Mouse (Mus musculus) heart, postnatal 14 days (tissue): ENCODE data around the gene Krtap17-1. TPM values are rescaled to one million over a fixed set of nuclear protein-coding genes. Genes with fewer than 3 reads are reported as not detected.

Experiments
- DNase-seq, 2 experiments: peaks; one replicate each; pipeline ENCODE4 v3.0.0; 2021 to 2022
- intact Hi-C: fragments of 180-260 bp; cut with DNase I; formaldehyde crosslinking; loops from one replicate; pipeline ENCODE4 v1.15.1; 2025
- long read RNA-seq, 2 experiments: library from polyadenylated mRNA; stranded (forward); transcript quantifications; one replicate each; pipeline ENCODE4 v2.0.0; 2021
- total RNA-seq, 2 experiments: library from RNA; stranded (reverse); gene quantifications; 2 replicates each; pipeline ENCODE4 v1.2.3; 2021

Gene Krtap17-1
- total RNA-seq = not detected
- long read RNA-seq, experiment 1 = 0 reads
- long read RNA-seq, experiment 2 = 0 reads

- DNase-seq = no peak
- intact Hi-C loops = no loop called here
Observed at GRCm38 (mm10) chr11:99993620-99994383, at the start of gene Krtap17-1. TSS of gene Krtap17-1 (minus strand) at chr11:99993994.

- no peak for DNase-seq
- intact Hi-C loops = no loop called here
Observed at GRCm38 (mm10) chr11:100041454-100041853, 47.7 kb upstream of the Krtap17-1 start, which contains the start of gene Krt34. TSS of gene Krt34 (minus strand) at chr11:100041554.

GRCm38 (mm10) chr11:100029768-100030167 is 36.0 kb upstream of the Krtap17-1 start, which contains the start of gene Krt33b:
TSS of gene Krt33b (minus strand) at chr11:100029868.
- intact Hi-C loops = no loop called here
- DNase-seq = no peak

- intact Hi-C loops = no loop called here
Observed at GRCm38 (mm10) chr11:100021438-100021837, 27.6 kb upstream of the Krtap17-1 start.

GRCm38 (mm10) chr11:100019466-100019865 is 25.7 kb upstream of the Krtap17-1 start:
- intact Hi-C loops = no loop called here

More at GRCm38 (mm10) chr11:100021438-100021837, 27.6 kb upstream of the Krtap17-1 start:
- no peak for DNase-seq

GRCm38 (mm10) chr11:100016112-100016511 is 22.3 kb upstream of the Krtap17-1 start, which contains the start of gene Krt33a:
TSS of gene Krt33a (minus strand) at chr11:100016212.
- intact Hi-C loops = no loop called here

More at GRCm38 (mm10) chr11:100019466-100019865, 25.7 kb upstream of the Krtap17-1 start:
- no peak for DNase-seq

GRCm38 (mm10) chr11:100013691-100014171 is 19.9 kb upstream of the Krtap17-1 start:
- DNase-seq = no peak
- intact Hi-C loops = no loop called here

More at GRCm38 (mm10) chr11:100016112-100016511, 22.3 kb upstream of the Krtap17-1 start, which contains the start of gene Krt33a:
- DNase-seq = no peak

GRCm38 (mm10) chr11:100010682-100011081 is 16.9 kb upstream of the Krtap17-1 start:
- intact Hi-C loops = no loop called here

GRCm38 (mm10) chr11:100008336-100008735 is 14.5 kb upstream of the Krtap17-1 start:
- DNase-seq = no peak
- intact Hi-C loops = no loop called here

More at GRCm38 (mm10) chr11:100010682-100011081, 16.9 kb upstream of the Krtap17-1 start:
- no peak for DNase-seq

- no peak for DNase-seq
- intact Hi-C loops = no loop called here
Observed at GRCm38 (mm10) chr11:100006624-100007023, 12.8 kb upstream of the Krtap17-1 start.

GRCm38 (mm10) chr11:100005905-100006304 is 12.1 kb upstream of the Krtap17-1 start:
- intact Hi-C loops = no loop called here
- DNase-seq = no peak

GRCm38 (mm10) chr11:100004846-100005245 is 11.1 kb upstream of the Krtap17-1 start:
- peak; percentile 22 to 63 for DNase-seq
- intact Hi-C loops = loop anchor here (5.0 kb wide), 1 partner anchor 543 kb away; no protein-coding TSS in a partner anchor

- intact Hi-C loops = no loop called here
- no peak for DNase-seq
Observed at GRCm38 (mm10) chr11:99999091-99999490, 5.3 kb upstream of the Krtap17-1 start.

- intact Hi-C loops = no loop called here
Observed at GRCm38 (mm10) chr11:99994384-99994661, 529 bp upstream of the Krtap17-1 start.

GRCm38 (mm10) chr11:99990571-99990970 is 3.2 kb downstream of the Krtap17-1 start:
- intact Hi-C loops = no loop called here
- DNase-seq = no peak

More at GRCm38 (mm10) chr11:99994384-99994661, 529 bp upstream of the Krtap17-1 start:
- DNase-seq = no peak

GRCm38 (mm10) chr11:99989881-99990405 is 3.9 kb downstream of the Krtap17-1 start:
- intact Hi-C loops = no loop called here
- DNase-seq = no peak

- DNase-seq = no peak
- intact Hi-C loops = no loop called here
Observed at GRCm38 (mm10) chr11:99988530-99988929, 5.3 kb downstream of the Krtap17-1 start.

GRCm38 (mm10) chr11:99986180-99986647 is 7.6 kb downstream of the Krtap17-1 start, which contains the start of gene Krtap16-1:
TSS of gene Krtap16-1 (minus strand) at chr11:99986597.
- intact Hi-C loops = no loop called here
- no peak for DNase-seq

GRCm38 (mm10) chr11:99985291-99986092 is 8.3 kb downstream of the Krtap17-1 start:
- DNase-seq = peak in 1 of 2 experiments; percentile 6
- intact Hi-C loops = no loop called here

GRCm38 (mm10) chr11:99983442-99983841 is 10.4 kb downstream of the Krtap17-1 start:
- intact Hi-C loops = no loop called here
- no peak for DNase-seq
